Mouse (Mus musculus): ENCODE measurements around the gene Mast2. TPM values are rescaled to one million over a fixed set of nuclear protein-coding genes. Genes with fewer than 3 reads are reported as not detected.

Mast2 gene
- polyA plus RNA-seq, 1 experiment from 2014 or later: 4.7 TPM

DNA sequence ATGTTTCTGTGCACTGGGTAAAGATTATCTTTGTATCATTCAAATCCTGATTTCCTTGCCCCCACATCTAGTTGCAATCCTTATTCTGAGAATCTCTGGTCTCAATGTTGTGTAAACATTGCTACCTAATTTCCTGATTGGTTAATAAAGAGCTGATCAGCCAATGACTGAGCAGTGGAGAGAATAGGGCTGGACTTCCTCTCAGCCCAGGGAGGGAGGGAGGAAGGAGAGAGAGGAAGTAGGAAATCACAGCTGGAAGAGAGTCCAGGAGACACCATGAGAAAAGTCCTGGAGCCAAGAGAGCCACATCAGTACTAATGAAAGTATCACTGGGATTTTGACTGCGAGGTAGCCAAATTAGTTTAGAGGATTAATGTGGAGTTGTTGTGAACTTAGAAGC is 127.7 kb downstream of the Mast2 start:
- no peak overlapping the region for H3K4me2 ChIP-seq
- no peaks in the 10 kb centered on the region for H3K27me3 ChIP-seq
- no peak overlapping the region for H3K4me3 ChIP-seq (replicated peaks)
- no peak overlapping the region for H3K9ac ChIP-seq
- no peaks in the 10 kb centered on the region for H3K9me3 ChIP-seq (replicated peaks)
- no peaks in the 10 kb centered on the region for H3K4me1 ChIP-seq (replicated peaks)
- H3K36me3 ChIP-seq: no peaks in the 10 kb centered on the region
- DNase-seq (no peak), ATAC-seq (ENCODE audit: low read depth) (no peak)
- WGBS (ENCODE audit: insufficient replicate concordance): 75% methylated on average over 1 of the region's 1 CpGs
- no peak overlapping the region for H3K27ac ChIP-seq

- H3K27ac ChIP-seq: no peak overlapping the region
- H3K9me3 ChIP-seq (replicated peaks): no peaks in the 10 kb centered on the region
- no peaks in the 10 kb centered on the region for H3K4me1 ChIP-seq (replicated peaks)
- no peaks in the 10 kb centered on the region for H3K27me3 ChIP-seq
- H3K9ac ChIP-seq: no peak overlapping the region
- DNase-seq: no peak
- peaks cover 19% of the 10 kb centered on the region for H3K36me3 ChIP-seq
- H3K4me2 ChIP-seq: no peak overlapping the region
- WGBS (ENCODE audit: insufficient replicate concordance): 86% methylated on average over 3 of the region's 3 CpGs
- no peak for ATAC-seq (ENCODE audit: low read depth)
- H3K4me3 ChIP-seq (replicated peaks): no peak overlapping the region
Observed at GRCm38 (mm10) chr4:116329256-116329655, 134.7 kb downstream of the Mast2 start.

- Histone ChIP-seq H3K9ac (no peak overlapping the region), H3K36me3 (peaks cover 35% of the 10 kb centered on the region), H3K4me1 (replicated peaks) (no peaks in the 10 kb centered on the region), H3K4me3 (replicated peaks) (no peak overlapping the region), H3K27me3 (no peaks in the 10 kb centered on the region), H3K9me3 (replicated peaks) (no peaks in the 10 kb centered on the region), H3K4me2 (no peak overlapping the region), H3K27ac (no peak overlapping the region)
- DNase-seq (no peak), ATAC-seq (ENCODE audit: low read depth) (no peak)
- 81% methylated on average over 6 of the region's 6 CpGs for whole genome bisulfite sequencing (ENCODE audit: insufficient replicate concordance)
Observed at GRCm38 (mm10) chr4:116322127-116322526, 141.9 kb downstream of the Mast2 start.

GRCm38 (mm10) chr4:116317575-116317974 is 146.4 kb downstream of the Mast2 start:
- H3K4me3 ChIP-seq (replicated peaks): no peak overlapping the region
- WGBS (ENCODE audit: insufficient replicate concordance): 82% methylated on average over 4 of the region's 4 CpGs
- no peak overlapping the region for H3K4me2 ChIP-seq
- H3K9me3 ChIP-seq (replicated peaks): no peaks in the 10 kb centered on the region
- H3K27me3 ChIP-seq: no peaks in the 10 kb centered on the region
- H3K36me3 ChIP-seq: peaks cover 60% of the 10 kb centered on the region
- H3K4me1 ChIP-seq (replicated peaks): no peaks in the 10 kb centered on the region
- no peak for ATAC-seq (ENCODE audit: low read depth)
- H3K9ac ChIP-seq: no peak overlapping the region
- DNase-seq: no peak
- no peak overlapping the region for H3K27ac ChIP-seq

GRCm38 (mm10) chr4:116304551-116304950 is 159.4 kb downstream of the Mast2 start:
- Histone ChIP-seq H3K4me2 (no peak overlapping the region), H3K36me3 (peaks cover 24% of the 10 kb centered on the region), H3K27ac (no peak overlapping the region), H3K4me1 (replicated peaks) (no peaks in the 10 kb centered on the region), H3K9ac (no peak overlapping the region), H3K9me3 (replicated peaks) (no peaks in the 10 kb centered on the region), H3K4me3 (replicated peaks) (no peak overlapping the region), H3K27me3 (no peaks in the 10 kb centered on the region)
- DNase-seq (no peak), ATAC-seq (ENCODE audit: low read depth) (no peak)
- WGBS (ENCODE audit: insufficient replicate concordance): 25% methylated on average over 1 of the region's 1 CpGs

DNA sequence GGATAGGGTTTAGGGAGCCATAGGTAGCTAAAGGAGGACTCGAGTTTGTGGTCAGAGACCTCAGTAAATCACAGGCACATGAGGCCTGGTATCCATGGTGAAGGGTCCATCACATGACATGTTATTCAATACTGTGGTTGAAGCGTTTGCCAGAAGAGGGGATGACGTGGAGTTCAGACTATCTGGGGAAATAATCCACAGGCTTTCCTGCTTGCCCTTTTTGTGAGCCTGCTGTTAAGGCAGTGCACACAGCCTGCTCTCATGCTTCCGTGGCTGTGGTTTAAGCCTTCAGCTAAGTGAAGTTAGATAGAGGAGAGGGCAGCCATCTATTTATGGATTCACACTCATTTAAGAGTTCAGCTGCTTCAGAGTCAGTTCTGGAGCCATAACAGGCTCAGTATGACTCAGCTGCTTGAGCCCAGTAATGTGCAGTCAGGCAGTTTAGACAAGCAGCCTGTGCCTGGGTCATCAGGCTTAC is 163.1 kb downstream of the Mast2 start:
- no peak for DNase-seq
- WGBS (ENCODE audit: insufficient replicate concordance): 10% methylated on average over 4 of the region's 4 CpGs
- H3K9ac ChIP-seq: no peak overlapping the region
- no peak overlapping the region for H3K4me3 ChIP-seq (replicated peaks)
- no peaks in the 10 kb centered on the region for H3K36me3 ChIP-seq
- H3K27ac ChIP-seq: no peak overlapping the region
- no peaks in the 10 kb centered on the region for H3K9me3 ChIP-seq (replicated peaks)
- H3K4me1 ChIP-seq (replicated peaks): no peaks in the 10 kb centered on the region
- ATAC-seq (ENCODE audit: low read depth): 0 out of 2 replicates have a peak, but pooled peaks have one; percentile 36
- no peaks in the 10 kb centered on the region for H3K27me3 ChIP-seq
- no peak overlapping the region for H3K4me2 ChIP-seq

- no peak overlapping the region for H3K27ac ChIP-seq
- no peaks in the 10 kb centered on the region for H3K4me1 ChIP-seq (replicated peaks)
- 63% methylated on average over 12 of the region's 12 CpGs for WGBS (ENCODE audit: insufficient replicate concordance)
- H3K9me3 ChIP-seq (replicated peaks): no peaks in the 10 kb centered on the region
- H3K4me2 ChIP-seq: no peak overlapping the region
- H3K36me3 ChIP-seq: no peaks in the 10 kb centered on the region
- ATAC-seq (ENCODE audit: low read depth): 0 out of 2 replicates have a peak, but pooled peaks have one; percentile 31
- H3K27me3 ChIP-seq: no peaks in the 10 kb centered on the region
- H3K4me3 ChIP-seq (replicated peaks): no peak overlapping the region
- peak; percentile 42 for DNase-seq
- no peak overlapping the region for H3K9ac ChIP-seq
Observed at GRCm38 (mm10) chr4:116293296-116293695, 170.7 kb downstream of the Mast2 start.

DNA sequence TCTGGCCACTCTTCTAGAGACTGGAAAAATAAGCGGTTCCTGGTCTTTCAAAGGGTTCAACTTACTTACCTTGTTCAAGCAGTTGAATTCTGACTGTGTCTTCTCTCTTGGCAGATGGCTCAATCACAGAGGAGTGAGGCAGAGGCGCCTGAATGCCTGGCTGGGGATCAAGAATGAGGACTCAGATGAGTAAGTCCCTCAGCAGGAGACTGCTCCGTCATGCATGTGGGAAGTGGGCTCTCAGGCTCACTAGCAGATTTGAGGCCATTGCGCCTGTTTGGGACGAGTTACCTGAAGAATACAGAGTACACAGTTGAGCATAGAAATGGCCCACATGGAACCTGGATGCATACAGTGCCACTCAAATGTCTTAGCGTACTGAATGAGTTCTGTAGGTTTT is 172.4 kb downstream of the Mast2 start:
- Histone ChIP-seq H3K4me3 (replicated peaks) (no peak overlapping the region), H3K9ac (no peak overlapping the region), H3K27me3 (no peaks in the 10 kb centered on the region), H3K36me3 (no peaks in the 10 kb centered on the region), H3K9me3 (replicated peaks) (no peaks in the 10 kb centered on the region), H3K4me1 (replicated peaks) (no peaks in the 10 kb centered on the region), H3K4me2 (no peak overlapping the region), H3K27ac (no peak overlapping the region)
- WGBS (ENCODE audit: insufficient replicate concordance): 70% methylated on average over 6 of the region's 6 CpGs
- ATAC-seq (ENCODE audit: low read depth) (no peak), DNase-seq (no peak)

DNA sequence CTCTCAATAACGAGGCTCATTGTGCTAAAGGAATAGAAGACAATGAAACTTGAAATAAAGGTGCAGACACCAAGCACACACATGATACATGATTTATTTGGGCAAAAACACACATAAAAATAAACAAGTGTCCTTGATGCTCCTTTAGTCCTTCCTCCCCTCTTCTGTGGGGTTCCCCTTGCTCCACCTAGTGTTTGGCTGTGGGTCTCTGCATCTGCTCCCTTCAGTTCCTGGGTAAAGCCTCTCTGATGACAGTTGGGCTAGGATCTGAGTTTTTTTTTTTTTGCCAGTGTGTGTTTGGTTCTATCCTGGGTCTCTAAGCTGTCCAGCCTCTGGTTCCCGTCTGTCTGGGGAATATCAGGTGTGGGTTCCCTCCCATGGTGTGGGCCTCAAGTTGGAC is 181.8 kb downstream of the Mast2 start:
- no peak overlapping the region for H3K4me3 ChIP-seq (replicated peaks)
- H3K27me3 ChIP-seq: no peaks in the 10 kb centered on the region
- no peak overlapping the region for H3K4me2 ChIP-seq
- no peak for ATAC-seq (ENCODE audit: low read depth)
- WGBS (ENCODE audit: insufficient replicate concordance): 41% methylated on average over 2 of the region's 2 CpGs
- no peak overlapping the region for H3K27ac ChIP-seq
- H3K4me1 ChIP-seq (replicated peaks): no peaks in the 10 kb centered on the region
- H3K9ac ChIP-seq: no peak overlapping the region
- no peaks in the 10 kb centered on the region for H3K9me3 ChIP-seq (replicated peaks)
- no peak for DNase-seq
- H3K36me3 ChIP-seq: no peaks in the 10 kb centered on the region

DNA sequence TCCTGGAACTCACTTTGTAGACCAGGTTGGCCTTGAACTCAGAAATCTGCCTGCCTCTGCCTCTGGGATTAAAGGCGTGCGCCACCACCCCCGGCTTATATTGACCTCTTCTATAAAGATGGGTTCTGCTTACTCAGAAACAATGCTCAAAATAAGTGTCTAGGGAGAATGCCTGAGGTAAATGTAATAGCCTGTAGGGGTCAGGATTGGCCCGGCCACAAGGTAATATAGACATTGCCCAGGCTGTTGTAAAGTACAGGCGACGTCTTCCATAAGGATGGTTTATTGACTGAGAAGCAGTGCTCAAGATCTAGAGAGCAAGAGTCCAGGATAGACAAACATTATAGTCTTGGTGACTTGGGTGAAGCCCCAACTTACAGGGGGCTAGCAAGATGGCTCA is 195.8 kb downstream of the Mast2 start:
- 82% methylated on average over 6 of the region's 6 CpGs for WGBS (ENCODE audit: insufficient replicate concordance)
- H3K4me3 ChIP-seq (replicated peaks): no peak overlapping the region
- H3K36me3 ChIP-seq: no peaks in the 10 kb centered on the region
- H3K27me3 ChIP-seq: no peaks in the 10 kb centered on the region
- DNase-seq (no peak), ATAC-seq (ENCODE audit: low read depth) (no peak)
- H3K4me1 ChIP-seq (replicated peaks): no peaks in the 10 kb centered on the region
- no peak overlapping the region for H3K4me2 ChIP-seq
- H3K9me3 ChIP-seq (replicated peaks): no peaks in the 10 kb centered on the region
- no peak overlapping the region for H3K9ac ChIP-seq
- no peak overlapping the region for H3K27ac ChIP-seq

Data from liver, embryonic 13.5 days (tissue).